Mouse (Mus musculus): ENCODE results near the gene Sidt1. TPM values are rescaled to one million over a fixed set of nuclear protein-coding genes. Genes with fewer than 3 reads are reported as not detected.

Sidt1 gene
- polyA plus RNA-seq, 1 experiment from 2014 or later, result 0.14 TPM

DNA sequence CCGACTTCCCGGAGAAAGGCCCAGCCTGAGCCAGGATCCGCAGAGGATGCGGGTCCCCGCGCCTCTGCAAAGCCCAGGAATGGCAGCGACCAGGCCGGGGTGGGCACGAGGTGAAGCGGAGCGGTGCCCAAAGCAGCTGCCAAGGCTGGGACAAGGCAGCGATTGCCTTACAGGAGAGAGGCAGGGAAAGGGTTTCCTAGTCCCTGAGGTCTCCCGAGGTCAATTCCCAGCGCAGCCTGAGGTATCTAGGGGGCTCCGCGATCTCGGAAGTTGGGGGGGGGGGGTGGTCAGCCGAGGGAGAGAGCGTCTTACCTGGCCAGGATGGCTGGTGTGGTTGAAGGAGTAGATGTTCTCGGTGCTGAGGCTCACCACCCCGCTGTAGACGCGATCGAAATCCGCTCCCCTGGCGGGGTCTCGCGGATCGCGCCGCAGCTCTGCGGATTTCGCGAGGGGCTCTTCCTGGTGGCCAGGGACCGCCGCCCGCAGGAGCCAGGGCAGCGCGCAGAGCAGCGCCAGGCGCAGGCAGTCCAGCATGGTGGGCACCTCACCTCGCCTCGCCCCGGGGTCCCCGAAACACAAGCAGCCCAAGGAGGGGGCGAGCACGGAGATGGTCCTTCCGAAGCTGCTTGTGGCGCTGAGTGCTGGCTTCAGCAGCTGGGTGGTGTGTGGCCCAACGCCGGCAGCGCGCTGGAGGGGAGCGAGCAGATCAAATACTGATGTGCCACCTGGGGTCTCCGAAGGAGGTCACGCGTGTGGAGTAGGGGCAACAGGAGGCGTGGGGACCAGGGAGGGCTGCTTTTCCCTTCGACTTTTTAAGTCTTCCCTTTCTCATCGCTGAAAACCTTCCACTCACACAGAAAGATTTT lies 768 bp downstream of the Sidt1 start:
- peaks cover 43% of the 10 kb centered on the region for H3K27me3 ChIP-seq
- H3K4me2 ChIP-seq, result peak overlapping the region; percentile 95
- H3K4me1 ChIP-seq, result peaks cover 14% of the 10 kb centered on the region
- H3K4me3 ChIP-seq (replicated peaks), result peak overlapping the region; percentile 64
- H3K27ac ChIP-seq, result no peak overlapping the region
- no peaks in the 10 kb centered on the region for H3K36me3 ChIP-seq (replicated peaks)
- peak overlapping the region; percentile 65 for H3K9ac ChIP-seq
- 1% methylated on average over 59 of the region's 60 CpGs for WGBS
- 0 out of 2 replicates have a peak, but pooled peaks cover 5% of the 10 kb centered on the region for H3K9me3 ChIP-seq
- peak; percentile 79 for ATAC-seq (ENCODE audit: low FRiP score)

DNA sequence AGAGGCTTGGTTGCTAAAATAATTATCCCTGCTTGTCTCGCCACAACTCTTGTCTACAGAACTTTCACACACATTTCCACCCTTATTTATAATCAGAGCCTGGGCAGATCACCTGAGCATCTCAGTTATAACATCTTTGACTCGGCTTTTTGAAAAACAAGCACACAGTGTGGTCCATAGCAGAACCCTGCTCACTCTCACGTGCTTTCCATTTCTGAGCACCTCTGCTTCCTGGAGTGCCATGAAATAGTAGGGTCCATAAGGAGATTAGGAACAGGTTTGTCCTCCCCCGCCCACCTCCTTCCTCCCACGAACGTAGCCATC lies 1.4 kb downstream of the Sidt1 start:
- Histone ChIP-seq H3K4me1 (peaks cover 14% of the 10 kb centered on the region), H3K9me3 (0 out of 2 replicates have a peak, but pooled peaks cover 5% of the 10 kb centered on the region), H3K27me3 (peaks cover 43% of the 10 kb centered on the region), H3K4me2 (peak overlapping the region; percentile 95), H3K9ac (peak overlapping the region; percentile 65), H3K27ac (no peak overlapping the region), H3K36me3 (replicated peaks) (no peaks in the 10 kb centered on the region), H3K4me3 (replicated peaks) (peak overlapping the region; percentile 64)
- no peak; the same call in 1 of the 2 replicates for ATAC-seq (ENCODE audit: low FRiP score)
- WGBS, result 11% methylated on average over 6 of the region's 6 CpGs

DNA sequence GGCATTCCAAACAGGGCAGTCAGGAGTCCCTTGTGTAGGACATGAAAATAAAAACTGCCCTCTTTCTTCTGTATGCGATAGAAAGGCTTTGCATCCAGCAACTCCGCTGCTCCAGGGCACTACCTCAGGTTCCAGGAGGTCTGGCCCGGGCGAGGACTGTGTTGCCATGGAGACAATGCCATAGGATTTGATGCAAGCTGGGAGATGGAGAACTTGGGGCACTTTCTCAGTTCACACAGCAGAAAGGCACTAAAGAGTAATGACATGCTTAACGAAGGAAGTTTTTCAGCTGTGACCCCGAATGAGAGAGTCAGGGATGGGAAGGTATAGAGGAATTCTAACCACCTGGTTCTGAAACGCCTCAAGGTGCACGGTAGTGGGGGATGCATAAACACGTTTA lies 1.8 kb downstream of the Sidt1 start:
- ATAC-seq (ENCODE audit: low FRiP score), result no peak

DNA sequence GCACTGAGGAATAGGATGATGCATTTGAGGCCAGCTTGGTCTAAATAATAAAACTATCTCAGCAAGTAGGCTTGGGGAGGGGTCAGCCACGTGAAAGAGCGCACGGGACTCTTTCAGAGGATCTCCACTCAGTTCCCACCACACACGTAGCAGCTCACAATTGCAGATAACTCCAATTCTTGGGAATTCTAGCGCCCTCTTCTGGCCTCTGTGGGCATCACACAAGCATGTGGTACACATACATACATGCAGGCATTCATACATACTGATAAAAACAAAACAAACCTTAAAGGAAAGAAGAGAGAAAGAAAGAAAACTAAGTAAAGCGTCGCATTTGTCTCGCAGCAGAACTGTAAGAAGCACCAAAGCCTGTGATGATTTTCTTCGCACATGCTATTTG lies 2.3 kb downstream of the Sidt1 start:
- Histone ChIP-seq H3K9ac (no peak overlapping the region), H3K27me3 (peaks cover 43% of the 10 kb centered on the region), H3K27ac (no peak overlapping the region), H3K4me1 (peaks cover 14% of the 10 kb centered on the region), H3K4me3 (replicated peaks) (no peak overlapping the region), H3K4me2 (no peak overlapping the region), H3K36me3 (replicated peaks) (no peaks in the 10 kb centered on the region), H3K9me3 (0 out of 2 replicates have a peak, but pooled peaks cover 5% of the 10 kb centered on the region)
- no peak for ATAC-seq (ENCODE audit: low FRiP score)
- 77% methylated on average over 9 of the region's 9 CpGs for WGBS

More for the DNA sequence above, 1.8 kb downstream of the Sidt1 start:
- Histone ChIP-seq H3K9me3 (0 out of 2 replicates have a peak, but pooled peaks cover 5% of the 10 kb centered on the region), H3K4me2 (no peak overlapping the region), H3K36me3 (replicated peaks) (no peaks in the 10 kb centered on the region), H3K4me3 (replicated peaks) (no peak overlapping the region), H3K4me1 (peaks cover 14% of the 10 kb centered on the region), H3K27me3 (peaks cover 43% of the 10 kb centered on the region), H3K27ac (no peak overlapping the region), H3K9ac (no peak overlapping the region)
- WGBS, result 15% methylated on average over 9 of the region's 9 CpGs

DNA sequence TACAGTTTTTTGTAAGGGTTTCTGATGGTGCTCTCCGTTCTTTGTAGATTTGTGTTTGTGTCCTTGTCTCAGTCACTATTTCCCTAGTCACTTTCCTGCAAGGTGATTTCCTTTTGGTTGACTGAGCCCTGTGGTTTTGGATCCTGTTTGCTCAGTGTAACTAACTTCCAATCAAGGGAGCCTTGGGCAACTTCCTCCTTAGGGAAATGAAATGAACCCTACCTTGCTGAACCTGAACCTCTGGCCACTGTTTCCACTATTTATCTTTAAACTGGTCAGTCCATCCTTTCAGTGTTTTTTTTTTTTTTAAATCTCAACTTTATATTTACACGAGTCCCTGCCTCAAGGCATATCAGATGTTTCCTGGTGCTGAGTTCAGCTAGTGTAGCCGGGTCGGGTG lies 4.4 kb downstream of the Sidt1 start:
- Histone ChIP-seq H3K27ac (no peak overlapping the region), H3K9me3 (0 out of 2 replicates have a peak, but pooled peaks cover 5% of the 10 kb centered on the region), H3K36me3 (replicated peaks) (no peaks in the 10 kb centered on the region), H3K4me1 (peaks cover 14% of the 10 kb centered on the region), H3K27me3 (peaks cover 33% of the 10 kb centered on the region), H3K4me3 (replicated peaks) (no peak overlapping the region), H3K9ac (no peak overlapping the region), H3K4me2 (no peak overlapping the region)
- ATAC-seq (ENCODE audit: low FRiP score), result no peak
- WGBS, result 79% methylated on average over 4 of the region's 4 CpGs

DNA sequence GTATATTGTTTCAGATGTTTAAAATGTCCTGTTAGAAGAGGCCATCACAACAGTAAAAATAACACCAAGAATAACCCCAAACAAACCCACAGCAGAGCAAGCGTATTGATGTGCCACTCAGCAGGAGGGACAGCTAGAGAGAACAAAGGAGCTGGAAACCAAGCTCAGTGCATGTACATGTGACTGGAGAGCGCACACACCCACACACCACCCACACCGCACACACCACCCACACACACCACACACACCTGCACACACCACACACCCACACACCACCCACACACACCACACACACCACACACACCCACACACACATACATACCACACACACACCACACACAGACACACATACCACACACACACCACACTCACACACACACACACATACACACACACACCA lies 12.8 kb downstream of the Sidt1 start:
- no peak overlapping the region for H3K4me3 ChIP-seq (replicated peaks)
- H3K27me3 ChIP-seq, result no peaks in the 10 kb centered on the region
- ATAC-seq (ENCODE audit: low FRiP score), result peak; percentile 36; the same call in 1 of the 2 replicates
- H3K9me3 ChIP-seq, result no peaks in the 10 kb centered on the region
- H3K4me1 ChIP-seq, result peaks cover 5% of the 10 kb centered on the region; the same call in 1 of the 2 replicates
- H3K36me3 ChIP-seq (replicated peaks), result no peaks in the 10 kb centered on the region
- 62% methylated on average over 3 of the region's 3 CpGs for WGBS
- no peak overlapping the region for H3K27ac ChIP-seq
- H3K9ac ChIP-seq, result no peak overlapping the region
- H3K4me2 ChIP-seq, result no peak overlapping the region

DNA sequence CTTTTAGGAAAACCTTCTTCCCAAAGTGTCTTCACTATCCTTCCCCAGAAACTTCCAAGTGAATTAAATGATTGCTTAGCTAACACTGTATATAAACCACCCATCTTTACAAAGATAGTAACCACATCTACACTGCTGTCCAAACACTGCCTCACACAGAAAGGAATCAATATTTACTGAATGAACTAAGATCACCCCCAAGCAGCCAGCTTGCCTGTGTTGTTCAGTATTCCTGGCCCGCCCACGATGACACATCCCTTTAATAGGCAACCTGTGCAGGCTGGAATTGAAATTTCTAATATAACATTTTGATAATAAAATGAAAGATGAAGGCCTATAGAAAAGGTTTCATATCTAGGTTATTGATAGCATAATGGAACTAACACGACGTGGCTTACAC lies 16.6 kb downstream of the Sidt1 start:
- H3K9ac ChIP-seq, result no peak overlapping the region
- H3K9me3 ChIP-seq, result no peaks in the 10 kb centered on the region
- WGBS, result 90% methylated on average over 4 of the region's 4 CpGs
- ATAC-seq (ENCODE audit: low FRiP score), result no peak
- H3K36me3 ChIP-seq (replicated peaks), result no peaks in the 10 kb centered on the region
- H3K27ac ChIP-seq, result no peak overlapping the region
- no peak overlapping the region for H3K4me2 ChIP-seq
- H3K4me1 ChIP-seq, result peaks cover 5% of the 10 kb centered on the region; the same call in 1 of the 2 replicates
- H3K4me3 ChIP-seq (replicated peaks), result no peak overlapping the region
- no peaks in the 10 kb centered on the region for H3K27me3 ChIP-seq

DNA sequence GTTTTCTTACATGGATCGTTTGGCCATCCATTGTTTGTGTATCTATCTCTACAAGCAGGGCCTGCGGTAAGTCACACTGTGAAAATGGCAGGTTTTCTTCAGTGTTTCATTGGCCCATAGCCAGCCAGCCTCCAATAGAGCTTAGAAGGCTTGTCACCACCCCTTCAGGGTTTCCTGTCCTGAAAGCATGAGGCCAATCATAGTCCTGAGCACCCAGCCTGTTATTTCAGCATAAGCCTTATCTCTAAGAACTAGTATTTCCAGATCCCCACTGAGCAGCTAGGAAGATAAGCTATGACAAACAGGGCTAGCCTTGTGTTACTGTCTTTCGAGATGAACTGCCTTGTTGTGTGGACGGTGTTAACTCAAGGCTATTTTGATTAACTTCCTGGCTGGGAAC lies 19.6 kb downstream of the Sidt1 start:
- H3K27ac ChIP-seq, result no peak overlapping the region
- H3K27me3 ChIP-seq, result no peaks in the 10 kb centered on the region
- no peak overlapping the region for H3K4me2 ChIP-seq
- H3K9ac ChIP-seq, result no peak overlapping the region
- H3K36me3 ChIP-seq (replicated peaks), result no peaks in the 10 kb centered on the region
- ATAC-seq (ENCODE audit: low FRiP score), result no peak
- no peaks in the 10 kb centered on the region for H3K9me3 ChIP-seq
- 87% methylated on average over 4 of the region's 4 CpGs for WGBS
- no peak overlapping the region for H3K4me3 ChIP-seq (replicated peaks)
- no peaks in the 10 kb centered on the region for H3K4me1 ChIP-seq

DNA sequence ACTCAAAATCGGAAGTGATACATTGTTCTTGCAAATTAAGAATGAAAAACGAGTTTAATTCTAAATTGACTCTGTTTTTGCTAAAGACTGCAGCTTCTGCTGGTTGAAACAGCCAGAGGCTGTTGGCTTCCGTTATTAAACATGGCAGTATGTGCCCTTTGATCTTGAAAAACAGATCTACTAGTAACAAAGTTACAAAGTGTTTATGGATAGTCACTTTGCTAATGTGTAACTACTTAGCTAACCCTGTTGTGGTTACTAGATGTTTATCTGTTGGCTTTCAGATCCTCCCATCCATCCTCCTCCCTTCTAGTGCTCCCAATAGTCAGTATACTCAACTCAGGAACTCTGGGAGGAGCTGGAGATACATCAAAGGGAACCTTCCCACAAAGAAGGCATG lies 27.4 kb downstream of the Sidt1 start:
- H3K9me3 ChIP-seq, result no peaks in the 10 kb centered on the region
- H3K27me3 ChIP-seq, result no peaks in the 10 kb centered on the region
- H3K4me2 ChIP-seq, result no peak overlapping the region
- peaks cover 6% of the 10 kb centered on the region; the same call in 1 of the 2 replicates for H3K4me1 ChIP-seq
- no peak for ATAC-seq (ENCODE audit: low FRiP score)
- no peak overlapping the region for H3K4me3 ChIP-seq (replicated peaks)
- no peak overlapping the region for H3K9ac ChIP-seq
- H3K27ac ChIP-seq, result no peak overlapping the region
- 59% methylated on average over 3 of the region's 3 CpGs for WGBS
- no peaks in the 10 kb centered on the region for H3K36me3 ChIP-seq (replicated peaks)

DNA sequence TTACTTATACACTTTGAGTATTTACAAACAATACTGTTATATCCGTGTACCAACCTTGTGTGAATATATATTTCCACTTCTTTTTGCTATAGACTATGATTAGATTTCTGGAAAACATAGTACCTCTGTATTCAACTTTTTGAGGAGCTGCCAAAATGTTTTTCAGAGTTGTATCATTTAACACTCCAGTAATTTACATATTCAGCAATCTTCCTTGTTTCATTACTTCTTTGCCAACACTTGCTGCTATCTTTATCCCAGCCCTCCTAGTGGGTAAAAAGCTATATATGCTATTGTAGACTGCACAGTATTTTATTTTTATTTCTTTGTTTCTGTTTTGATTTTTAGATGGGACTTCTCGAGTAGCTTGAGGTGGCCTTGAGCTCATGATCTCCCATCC lies 29.2 kb downstream of the Sidt1 start:
- H3K27me3 ChIP-seq, result no peaks in the 10 kb centered on the region
- H3K4me3 ChIP-seq (replicated peaks), result no peak overlapping the region
- peaks cover 6% of the 10 kb centered on the region; the same call in 1 of the 2 replicates for H3K4me1 ChIP-seq
- no peaks in the 10 kb centered on the region for H3K9me3 ChIP-seq
- H3K9ac ChIP-seq, result no peak overlapping the region
- H3K27ac ChIP-seq, result no peak overlapping the region
- WGBS, result 83% methylated on average over 2 of the region's 2 CpGs
- ATAC-seq (ENCODE audit: low FRiP score), result no peak
- H3K4me2 ChIP-seq, result no peak overlapping the region
- H3K36me3 ChIP-seq (replicated peaks), result no peaks in the 10 kb centered on the region

DNA sequence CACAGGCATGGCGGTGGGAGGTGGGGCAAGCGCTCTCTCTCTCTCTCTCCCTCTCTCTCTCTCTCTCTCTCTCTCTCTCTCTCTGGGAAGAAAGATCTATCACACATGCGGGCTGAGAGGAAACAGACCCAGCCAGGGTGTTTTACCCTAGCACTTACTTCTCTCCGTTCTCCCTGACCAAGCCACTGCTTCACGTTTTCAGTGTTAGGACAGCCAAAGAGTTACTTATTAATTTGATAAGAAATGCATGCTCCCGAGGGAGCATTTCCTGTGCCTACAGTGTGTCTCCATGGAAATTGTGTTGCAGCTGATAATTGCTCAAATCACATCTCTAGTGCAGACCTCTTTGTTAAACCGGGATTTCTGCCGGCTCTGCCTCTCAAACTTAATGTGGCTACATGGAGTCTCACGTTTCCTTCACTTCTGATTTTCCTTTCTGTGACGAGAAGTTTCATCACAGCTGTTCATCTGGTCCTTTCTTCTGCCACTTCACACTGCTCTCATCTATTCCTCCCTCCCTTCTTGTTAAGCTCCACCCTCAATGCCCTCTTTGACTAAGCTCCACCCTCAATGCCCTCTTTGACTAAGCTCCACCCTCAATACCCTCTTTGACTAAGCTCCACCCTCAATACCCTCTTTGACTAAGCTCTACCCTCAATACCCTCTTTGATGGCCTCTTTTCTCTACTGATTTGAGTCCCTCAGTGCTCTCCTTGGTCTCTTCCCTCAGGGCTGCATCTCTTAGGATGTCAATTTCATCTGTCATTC lies 30.7 kb downstream of the Sidt1 start:
- Histone ChIP-seq H3K27ac (no peak overlapping the region), H3K9ac (no peak overlapping the region), H3K27me3 (no peaks in the 10 kb centered on the region), H3K36me3 (replicated peaks) (no peaks in the 10 kb centered on the region), H3K4me1 (peaks cover 6% of the 10 kb centered on the region; the same call in 1 of the 2 replicates), H3K4me2 (no peak overlapping the region), H3K4me3 (replicated peaks) (no peak overlapping the region), H3K9me3 (no peaks in the 10 kb centered on the region)
- ATAC-seq (ENCODE audit: low FRiP score), result no peak
- 59% methylated on average over 10 of the region's 10 CpGs for WGBS

DNA sequence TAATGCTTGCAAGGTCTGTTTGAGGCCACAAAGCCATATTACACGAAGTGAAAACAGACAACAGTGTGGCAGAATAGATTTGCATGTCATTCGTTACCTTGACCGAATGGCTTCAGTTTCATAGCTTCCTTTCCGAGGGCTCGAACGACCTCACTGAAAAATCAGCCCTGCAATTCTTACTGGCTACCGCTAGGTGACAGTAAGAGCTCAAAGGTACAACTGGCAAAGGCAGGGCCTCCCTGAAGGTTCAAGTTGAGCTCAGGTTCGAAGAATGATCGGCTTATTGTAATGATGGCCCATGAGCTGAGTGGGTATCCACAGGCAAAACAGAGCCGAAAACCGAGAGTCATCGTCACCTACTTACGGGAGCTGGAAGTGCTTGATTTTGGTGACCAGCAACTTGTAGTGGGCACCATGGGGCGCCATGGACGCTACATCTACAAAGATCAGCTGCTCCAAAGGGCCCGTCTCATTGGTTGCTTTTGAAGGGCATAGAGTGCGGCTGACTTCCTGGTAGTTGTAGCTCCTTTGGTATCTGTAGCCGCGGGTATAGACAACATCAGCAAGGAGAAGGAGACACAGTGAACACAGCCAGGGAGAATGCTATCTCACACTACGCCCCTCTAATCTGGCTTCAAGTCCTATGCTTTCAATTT lies 33.4 kb downstream of the Sidt1 start:
- no peak overlapping the region for H3K27ac ChIP-seq
- WGBS, result 81% methylated on average over 20 of the region's 20 CpGs
- H3K9ac ChIP-seq, result no peak overlapping the region
- H3K4me2 ChIP-seq, result no peak overlapping the region
- H3K9me3 ChIP-seq, result no peaks in the 10 kb centered on the region
- no peaks in the 10 kb centered on the region for H3K27me3 ChIP-seq
- H3K4me3 ChIP-seq (replicated peaks), result no peak overlapping the region
- H3K36me3 ChIP-seq (replicated peaks), result no peaks in the 10 kb centered on the region
- no peak for ATAC-seq (ENCODE audit: low FRiP score)
- peaks cover 6% of the 10 kb centered on the region; the same call in 1 of the 2 replicates for H3K4me1 ChIP-seq
